Mouse (Mus musculus) lung, adult 2 months (tissue): ENCODE results near the gene Rorc.

ENCODE experiments used
- CTCF ChIP-seq: fragments of 200-500 bp; IDR thresholded peaks from 2 replicates; pipeline ENCODE4 v1.5.1; 2011; ENCODE audit warnings: mild to moderate bottlenecking, low read length, control low read depth; ENCODE audit not compliant: insufficient read depth
- POLR2A ChIP-seq: fragments of 200-500 bp; IDR thresholded peaks from 2 replicates; pipeline ENCODE4 v1.6.1; 2011; ENCODE audit warnings: low read depth, mild to moderate bottlenecking, control low read depth, low read length, borderline replicate concordance; ENCODE audit errors: extremely low read depth

DNA sequence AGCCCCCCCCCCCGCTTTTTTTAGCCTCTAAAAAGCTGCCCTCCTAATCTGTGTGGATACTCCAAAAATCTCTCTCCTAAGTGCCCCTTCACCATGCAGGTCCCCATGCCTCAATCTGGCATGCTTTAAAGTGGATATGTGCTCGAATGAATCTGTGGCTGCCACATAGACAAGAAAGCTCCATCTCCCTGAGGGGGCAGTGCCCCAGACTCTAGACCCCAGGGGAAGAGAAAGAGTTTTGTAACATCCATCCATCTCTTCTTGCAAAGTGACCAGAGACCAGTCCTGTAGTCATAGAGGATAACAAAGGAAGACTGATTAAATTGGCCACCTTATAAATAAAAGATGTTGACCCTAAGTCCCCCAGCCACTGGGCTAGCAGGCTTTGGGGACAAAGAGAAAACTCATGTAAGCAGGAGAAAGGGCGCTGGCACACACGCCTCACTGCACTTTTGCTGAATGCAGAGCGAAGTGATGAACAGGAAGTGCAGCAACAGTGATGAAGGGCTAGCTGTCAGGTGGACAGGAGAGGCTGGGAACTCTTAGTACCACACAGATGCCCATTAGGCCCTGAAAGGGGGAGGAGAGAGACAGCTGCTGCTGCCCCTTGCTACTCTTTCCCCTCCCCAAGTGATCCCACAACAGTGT is 27.2 kb downstream of the Rorc start:
- TF ChIP-seq CTCF (no peak), POLR2A (no peak)
